In genomic region chr4:58511554-58511953, GRCm38 (mm10) we compare ENCODE assay signal across 23 mouse cellular contexts. TPM values are rescaled to one million over a fixed set of nuclear protein-coding genes. Genes with fewer than 3 reads are reported as not detected.
"Had no signal": no experiment of that assay in that cellular context is flagged by ENCODE, and none has a peak within 500 bp of the region (broad histone marks: within the 10 kb centered on the region; RNA-seq: fewer than 3 reads in every experiment).

No protein-coding gene starts in this region.

- ATAC-seq: forebrain, embryonic 16.5 days; hindbrain, embryonic 16.5 days; inflammation-experienced regulatory T-cells, adult 6 months had no signal

- DNase-seq: gastrocnemius, adult 2 months; gastrocnemius, postnatal 10 days; gastrocnemius, postnatal 25 days; heart, adult 2 months; heart, postnatal 10 days; heart, postnatal 4 days; kidney, adult 18-20 months; kidney, adult 8-10 months; kidney, postnatal 10 days; kidney, postnatal 25 days; kidney, postnatal 4 days; layer of hippocampus, adult 9-11 months; layer of hippocampus, postnatal 36 days; left cerebral cortex, postnatal 4 days; liver, embryonic 13.5 days had no signal

- H3K4me2 ChIP-seq: heart, embryonic 12.5 days; hindbrain, embryonic 13.5 days; limb, embryonic 13.5 days; limb, embryonic 15.5 days; liver, embryonic 11.5 days; liver, embryonic 13.5 days had no signal

- H3K36me3 ChIP-seq: heart, embryonic 12.5 days; hindbrain, embryonic 13.5 days; limb, embryonic 15.5 days; liver, embryonic 13.5 days had no signal

- H3K27me3 ChIP-seq: heart, embryonic 12.5 days; hindbrain, embryonic 13.5 days; limb, embryonic 13.5 days; limb, embryonic 15.5 days; liver, embryonic 13.5 days had no signal

- H3K27ac ChIP-seq: gastrocnemius, adult 2 months; heart, adult 2 months; hindbrain, embryonic 13.5 days; limb, embryonic 13.5 days; limb, embryonic 15.5 days; liver, embryonic 13.5 days had no signal

- H3K9ac ChIP-seq: heart, embryonic 12.5 days; hindbrain, embryonic 13.5 days; limb, embryonic 13.5 days; limb, embryonic 15.5 days; liver, embryonic 13.5 days had no signal

- H3K9me3 ChIP-seq: heart, embryonic 12.5 days; hindbrain, embryonic 13.5 days; limb, embryonic 13.5 days; limb, embryonic 15.5 days; liver, embryonic 13.5 days had no signal

- H3K4me3 ChIP-seq: gastrocnemius, adult 2 months; heart, adult 2 months; heart, embryonic 12.5 days; hindbrain, embryonic 13.5 days; limb, embryonic 13.5 days; limb, embryonic 15.5 days; liver, embryonic 13.5 days had no signal

- H3K4me1 ChIP-seq: hindbrain, embryonic 13.5 days; liver, embryonic 13.5 days had no signal

RNA-seq across cellular contexts. Expression of gene Lpar1, which starts 42.1 kb away (rescaled TPM):
- polyA plus RNA-seq: inflammation-experienced regulatory T-cells, adult 6 months had no signal
